Mouse (Mus musculus): Measurements from ENCODE around the gene Sar1b. TPM values are rescaled to one million over a fixed set of nuclear protein-coding genes. Genes with fewer than 3 reads are reported as not detected.
"Not testable (repeated sequence)": the region's sequence is repeated elsewhere in the genome, so short reads cannot be mapped to it uniquely, and the experiment has no call there.

Sar1b gene
- polyA plus RNA-seq (2014; fragmentation: Nextera tagmentation; extraction: Ambion mirVana) = 116 and 133 TPM in 2 replicates

DNA sequence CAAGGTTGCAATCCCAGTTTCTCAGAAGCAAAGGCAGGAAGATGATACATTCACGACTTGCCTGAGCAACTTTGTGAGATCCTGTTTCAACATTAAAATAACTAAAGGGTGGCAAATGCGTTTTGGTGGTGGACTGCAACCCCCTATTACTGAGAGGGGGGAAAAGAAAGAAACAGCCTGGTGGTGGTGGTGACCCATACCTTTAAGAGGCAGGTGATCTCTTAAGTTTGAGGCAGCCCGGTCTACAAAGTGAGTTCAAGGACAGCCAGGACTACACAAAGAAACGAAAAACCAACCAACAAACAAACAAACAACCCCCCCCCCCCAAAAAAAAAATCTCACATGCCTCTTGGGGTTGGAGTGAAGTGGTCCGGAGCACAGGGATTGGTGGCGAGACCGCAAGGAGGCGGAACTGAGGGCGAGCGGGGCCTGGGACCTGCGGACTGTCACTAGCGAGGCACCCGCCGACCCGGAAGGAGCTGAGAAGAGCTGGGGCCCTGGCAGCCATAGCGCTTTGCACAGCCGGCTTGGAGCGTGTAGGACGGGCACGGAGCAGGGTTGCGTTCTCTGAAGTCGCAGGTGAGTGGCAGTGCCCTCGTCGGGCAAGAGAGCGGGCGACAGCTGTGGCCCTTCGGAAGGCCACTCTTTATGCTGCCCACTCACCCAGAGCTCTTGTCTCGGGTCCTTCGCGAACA, at the start of gene Sar1b, which contains the start of gene Sec24a:
TSS of gene Sar1b (plus strand) at position 475 of the 695 bp plus-strand sequence.
TSS of gene Sec24a (minus strand) at position 422 of the 695 bp plus-strand sequence.
- no peak within 1 kb of the TSS for H3K27ac ChIP-seq (ENCODE audit: low read depth, low read length)
- peaks cover 11% of the 10 kb centered on the region for H3K4me1 ChIP-seq (ENCODE audit: control insufficient read depth, insufficient read depth, low read length)
- peak within 1 kb of the TSS; percentile 46 for H3K4me2 ChIP-seq (replicated peaks; ENCODE audit: low read depth, low read length)
- no peaks in the 10 kb centered on the region for H3K36me3 ChIP-seq (ENCODE audit: control insufficient read depth, insufficient read depth, low read length)
- no peaks in the 10 kb centered on the region for H3K27me3 ChIP-seq (ENCODE audit: control insufficient read depth, insufficient read depth, low read length)
- no peaks in the 10 kb centered on the region for H3K9me3 ChIP-seq (ENCODE audit: control insufficient read depth, low read length)
- peak within 1 kb of the TSS; percentile 78 for H3K9ac ChIP-seq (ENCODE audit: low read depth, low read length)
- peak within 1 kb of the TSS; percentile 74 for H3K4me3 ChIP-seq (ENCODE audit: low read length)
- ATAC-seq (ENCODE audit: low FRiP score, low TSS enrichment) = peak; percentile 94
- 2% methylated on average over 30 of the region's 30 CpGs for WGBS

DNA sequence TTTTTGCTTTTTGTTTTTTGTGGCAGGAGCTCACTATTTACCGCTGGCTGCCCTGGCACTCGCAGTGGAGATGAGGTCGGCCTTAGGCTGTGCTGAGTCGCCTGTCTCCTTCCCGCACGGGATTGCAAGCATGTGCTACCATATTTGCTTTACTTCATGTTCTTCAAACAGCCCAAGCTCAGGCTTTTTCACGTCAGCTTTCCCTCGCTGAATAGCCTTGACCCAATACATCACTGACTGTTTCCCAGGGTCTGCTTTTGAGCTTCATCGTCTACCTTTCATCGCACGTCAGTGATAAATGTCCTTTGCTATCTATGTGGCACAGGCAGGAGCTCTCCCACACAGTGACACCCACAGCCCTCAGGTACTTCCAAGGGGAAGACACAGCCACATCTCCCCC, 42.4 kb upstream of the Sar1b start:
- H3K4me2 ChIP-seq (replicated peaks; ENCODE audit: low read depth, low read length) = no peak overlapping the region
- H3K27me3 ChIP-seq (ENCODE audit: control insufficient read depth, insufficient read depth, low read length) = no peaks in the 10 kb centered on the region
- H3K36me3 ChIP-seq (ENCODE audit: control insufficient read depth, insufficient read depth, low read length) = peaks cover 66% of the 10 kb centered on the region
- no peak for ATAC-seq (ENCODE audit: low FRiP score, low TSS enrichment)
- H3K27ac ChIP-seq (ENCODE audit: low read depth, low read length) = no peak overlapping the region
- no peak overlapping the region for H3K9ac ChIP-seq (ENCODE audit: low read depth, low read length)
- H3K9me3 ChIP-seq (ENCODE audit: control insufficient read depth, low read length) = no peaks in the 10 kb centered on the region
- no peak overlapping the region for H3K4me3 ChIP-seq (ENCODE audit: low read length)
- H3K4me1 ChIP-seq (ENCODE audit: control insufficient read depth, insufficient read depth, low read length) = no peaks in the 10 kb centered on the region
- WGBS = 92% methylated on average over 11 of the region's 11 CpGs

DNA sequence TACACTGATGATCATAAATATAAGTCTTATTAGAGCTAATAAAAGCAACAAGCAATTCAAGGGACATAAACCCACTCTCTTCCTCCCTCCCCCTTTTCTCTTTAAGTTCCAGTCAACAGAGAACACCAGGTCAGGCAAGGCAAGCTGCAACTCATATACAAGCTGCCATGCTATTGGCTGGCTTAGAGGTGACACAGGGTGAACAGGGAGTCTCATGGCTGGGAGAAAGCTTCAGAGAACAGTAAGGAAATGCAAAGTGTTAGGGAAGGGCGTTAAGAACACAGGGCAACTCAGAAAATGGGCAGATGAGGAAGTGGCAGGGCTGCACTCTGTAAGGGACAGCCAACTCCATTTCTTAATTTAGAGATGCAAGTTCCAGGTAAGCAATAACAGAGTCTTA, 30.6 kb upstream of the Sar1b start:
- Histone ChIP-seq H3K4me3 (ENCODE audit: low read length) (no peak overlapping the region), H3K4me2 (replicated peaks; ENCODE audit: low read depth, low read length) (no peak overlapping the region), H3K9ac (ENCODE audit: low read depth, low read length) (no peak overlapping the region), H3K4me1 (ENCODE audit: control insufficient read depth, insufficient read depth, low read length) (no peaks in the 10 kb centered on the region), H3K27ac (ENCODE audit: low read depth, low read length) (no peak overlapping the region), H3K27me3 (ENCODE audit: control insufficient read depth, insufficient read depth, low read length) (no peaks in the 10 kb centered on the region), H3K36me3 (ENCODE audit: control insufficient read depth, insufficient read depth, low read length) (peaks cover 52% of the 10 kb centered on the region), H3K9me3 (ENCODE audit: control insufficient read depth, low read length) (no peaks in the 10 kb centered on the region)
- 85% methylated on average over 1 of the region's 1 CpGs for WGBS
- ATAC-seq (ENCODE audit: low FRiP score, low TSS enrichment) = no peak

DNA sequence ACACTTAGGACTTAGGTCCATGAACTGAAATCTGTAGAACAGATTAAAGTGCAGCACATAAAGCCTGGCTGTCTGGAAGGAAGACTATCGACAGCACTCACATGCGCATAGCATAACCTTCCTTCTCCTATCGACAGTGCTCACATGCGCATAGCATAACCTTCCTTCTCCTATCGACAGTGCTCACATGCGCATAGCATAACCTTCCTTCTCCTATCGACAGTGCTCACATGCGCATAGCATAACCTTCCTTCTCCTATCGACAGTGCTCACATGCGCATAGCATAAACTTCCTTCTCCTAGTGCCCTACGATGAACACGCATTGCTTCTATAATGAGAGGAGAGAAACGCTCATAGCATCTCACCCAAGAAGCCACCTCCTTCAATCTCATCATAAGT, 29.3 kb upstream of the Sar1b start:
- WGBS = 98% methylated on average over 12 of the region's 13 CpGs
- H3K36me3 ChIP-seq (ENCODE audit: control insufficient read depth, insufficient read depth, low read length) = peaks cover 56% of the 10 kb centered on the region
- not testable (repeated sequence) for H3K4me1 ChIP-seq (ENCODE audit: control insufficient read depth, insufficient read depth, low read length); ATAC-seq (ENCODE audit: low FRiP score, low TSS enrichment); H3K9me3 ChIP-seq (ENCODE audit: control insufficient read depth, low read length); H3K4me3 ChIP-seq (ENCODE audit: low read length); H3K27ac ChIP-seq (ENCODE audit: low read depth, low read length); H3K27me3 ChIP-seq (ENCODE audit: control insufficient read depth, insufficient read depth, low read length); H3K9ac ChIP-seq (ENCODE audit: low read depth, low read length); H3K4me2 ChIP-seq (replicated peaks; ENCODE audit: low read depth, low read length)

DNA sequence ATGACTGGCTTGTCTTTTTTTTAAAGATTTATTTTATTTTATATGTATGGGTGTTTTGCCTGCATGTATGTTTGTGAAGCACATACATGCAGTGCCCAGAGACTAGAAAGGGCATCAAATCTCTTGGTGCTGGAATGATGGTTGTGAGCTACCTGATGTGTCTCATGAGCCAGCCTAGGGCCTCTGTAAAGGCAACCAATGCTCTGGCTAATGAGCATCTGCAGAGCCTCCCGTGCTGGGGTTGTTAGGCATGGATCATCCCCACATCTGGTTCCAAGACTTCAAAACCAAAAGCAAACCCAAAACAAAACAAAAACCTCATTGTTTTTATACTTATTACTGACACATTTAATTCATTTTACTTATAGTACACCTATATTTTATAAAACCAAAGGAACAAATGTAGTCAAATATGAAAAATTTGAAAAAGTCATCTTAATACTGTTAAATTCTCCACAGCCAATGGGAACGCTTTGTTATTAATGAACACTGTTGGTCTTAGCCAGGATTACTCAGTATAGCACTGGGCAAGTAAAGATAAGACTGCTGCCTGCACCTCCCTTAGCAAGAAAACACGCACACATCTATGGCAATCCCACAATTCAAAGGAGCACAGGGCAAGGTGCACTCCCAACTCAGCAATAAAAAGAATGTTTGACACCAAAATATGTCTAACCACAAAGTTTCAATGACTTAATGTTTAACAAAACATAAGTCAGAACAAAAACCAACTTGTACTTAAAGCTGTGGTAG, 24.7 kb upstream of the Sar1b start:
- H3K9ac ChIP-seq (ENCODE audit: low read depth, low read length) = no peak overlapping the region
- WGBS = 87% methylated on average over 3 of the region's 3 CpGs
- no peaks in the 10 kb centered on the region for H3K4me1 ChIP-seq (ENCODE audit: control insufficient read depth, insufficient read depth, low read length)
- H3K36me3 ChIP-seq (ENCODE audit: control insufficient read depth, insufficient read depth, low read length) = peaks cover 47% of the 10 kb centered on the region
- H3K9me3 ChIP-seq (ENCODE audit: control insufficient read depth, low read length) = no peaks in the 10 kb centered on the region
- no peak overlapping the region for H3K27ac ChIP-seq (ENCODE audit: low read depth, low read length)
- no peaks in the 10 kb centered on the region for H3K27me3 ChIP-seq (ENCODE audit: control insufficient read depth, insufficient read depth, low read length)
- no peak overlapping the region for H3K4me2 ChIP-seq (replicated peaks; ENCODE audit: low read depth, low read length)
- no peak for ATAC-seq (ENCODE audit: low FRiP score, low TSS enrichment)
- H3K4me3 ChIP-seq (ENCODE audit: low read length) = no peak overlapping the region

DNA sequence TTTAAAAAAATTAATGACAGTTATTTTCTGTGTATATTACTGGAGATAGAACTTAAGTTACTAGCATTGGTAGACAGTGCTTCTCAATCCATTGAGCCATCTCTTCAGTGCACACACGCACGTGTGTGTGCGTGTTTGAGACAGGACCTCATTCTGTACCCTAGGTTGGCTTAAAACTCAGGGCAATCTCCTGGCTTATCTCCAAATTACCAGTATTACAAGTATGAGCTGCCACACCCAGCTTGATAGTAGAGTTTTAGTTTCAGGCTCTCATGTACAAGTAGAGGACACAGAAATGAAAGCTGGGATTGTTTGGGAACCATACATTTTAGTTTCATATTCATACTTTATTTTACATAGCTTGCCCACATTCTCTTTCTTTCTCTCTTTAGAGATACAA, 22.8 kb upstream of the Sar1b start:
- H3K27ac ChIP-seq (ENCODE audit: low read depth, low read length) = no peak overlapping the region
- no peaks in the 10 kb centered on the region for H3K9me3 ChIP-seq (ENCODE audit: control insufficient read depth, low read length)
- H3K9ac ChIP-seq (ENCODE audit: low read depth, low read length) = no peak overlapping the region
- no peak for ATAC-seq (ENCODE audit: low FRiP score, low TSS enrichment)
- H3K36me3 ChIP-seq (ENCODE audit: control insufficient read depth, insufficient read depth, low read length) = peaks cover 43% of the 10 kb centered on the region
- no peak overlapping the region for H3K4me2 ChIP-seq (replicated peaks; ENCODE audit: low read depth, low read length)
- 98% methylated on average over 3 of the region's 3 CpGs for WGBS
- no peak overlapping the region for H3K4me3 ChIP-seq (ENCODE audit: low read length)
- H3K27me3 ChIP-seq (ENCODE audit: control insufficient read depth, insufficient read depth, low read length) = no peaks in the 10 kb centered on the region
- H3K4me1 ChIP-seq (ENCODE audit: control insufficient read depth, insufficient read depth, low read length) = no peaks in the 10 kb centered on the region

DNA sequence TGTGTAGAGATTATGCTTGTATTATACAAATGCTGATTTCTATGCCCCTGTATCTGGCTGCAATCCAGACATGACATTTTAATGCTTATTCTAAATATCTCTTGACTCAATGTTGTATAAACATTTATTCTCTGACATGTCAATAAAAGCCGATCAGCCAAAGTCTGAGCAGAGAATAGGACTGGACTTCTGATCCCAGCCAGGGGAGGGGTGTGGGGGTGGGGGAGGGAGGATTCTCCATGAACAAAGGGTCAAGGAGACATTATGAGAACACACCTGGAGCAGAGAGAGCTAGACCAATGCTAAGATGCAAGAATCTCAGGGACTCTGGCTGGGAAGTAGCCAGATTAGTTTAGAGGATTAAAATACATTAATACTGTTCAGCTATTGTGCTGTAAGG, 17.4 kb upstream of the Sar1b start:
- WGBS = 78% methylated on average over 1 of the region's 1 CpGs
- Histone ChIP-seq H3K4me2 (replicated peaks; ENCODE audit: low read depth, low read length) (no peak overlapping the region), H3K27ac (ENCODE audit: low read depth, low read length) (no peak overlapping the region), H3K9me3 (ENCODE audit: control insufficient read depth, low read length) (no peaks in the 10 kb centered on the region), H3K36me3 (ENCODE audit: control insufficient read depth, insufficient read depth, low read length) (peaks cover 24% of the 10 kb centered on the region), H3K9ac (ENCODE audit: low read depth, low read length) (no peak overlapping the region), H3K27me3 (ENCODE audit: control insufficient read depth, insufficient read depth, low read length) (no peaks in the 10 kb centered on the region), H3K4me1 (ENCODE audit: control insufficient read depth, insufficient read depth, low read length) (no peaks in the 10 kb centered on the region), H3K4me3 (ENCODE audit: low read length) (no peak overlapping the region)
- no peak for ATAC-seq (ENCODE audit: low FRiP score, low TSS enrichment)

DNA sequence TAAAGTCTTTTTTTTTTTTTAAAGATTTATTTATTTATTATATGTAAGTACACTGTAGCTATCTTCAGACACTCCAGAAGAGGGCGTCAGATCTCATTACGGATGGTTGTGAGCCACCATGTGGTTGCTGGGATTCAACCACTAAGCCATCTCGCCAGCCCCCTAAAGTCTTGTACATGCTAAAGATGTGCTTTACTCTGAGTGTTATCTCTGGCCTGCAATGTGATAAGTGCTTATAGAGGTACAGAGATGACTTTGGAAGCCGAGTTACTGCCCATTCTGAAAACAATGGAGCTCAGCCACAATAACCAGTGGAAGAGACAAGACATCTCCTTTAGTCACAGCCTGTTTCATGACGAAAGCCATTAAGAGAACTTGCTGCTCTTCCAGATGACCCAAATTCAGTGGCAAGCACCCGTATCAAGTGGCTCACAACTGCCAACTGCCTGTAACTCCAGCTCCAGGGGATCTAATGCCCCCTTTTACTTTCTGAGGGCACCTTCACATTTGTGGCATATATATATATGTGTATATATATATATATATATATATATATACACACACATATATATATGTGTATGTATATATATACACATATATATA, 11.8 kb upstream of the Sar1b start:
- not testable (repeated sequence) for ATAC-seq (ENCODE audit: low FRiP score, low TSS enrichment); H3K9ac ChIP-seq (ENCODE audit: low read depth, low read length); H3K9me3 ChIP-seq (ENCODE audit: control insufficient read depth, low read length); H3K4me1 ChIP-seq (ENCODE audit: control insufficient read depth, insufficient read depth, low read length); H3K4me2 ChIP-seq (replicated peaks; ENCODE audit: low read depth, low read length); H3K36me3 ChIP-seq (ENCODE audit: control insufficient read depth, insufficient read depth, low read length); H3K27me3 ChIP-seq (ENCODE audit: control insufficient read depth, insufficient read depth, low read length); H3K27ac ChIP-seq (ENCODE audit: low read depth, low read length); H3K4me3 ChIP-seq (ENCODE audit: low read length)
- 87% methylated on average over 6 of the region's 6 CpGs for WGBS

Measured in kidney, embryonic 14.5 days (tissue).